Mouse (Mus musculus): ENCODE data around the gene Matk.

DNA sequence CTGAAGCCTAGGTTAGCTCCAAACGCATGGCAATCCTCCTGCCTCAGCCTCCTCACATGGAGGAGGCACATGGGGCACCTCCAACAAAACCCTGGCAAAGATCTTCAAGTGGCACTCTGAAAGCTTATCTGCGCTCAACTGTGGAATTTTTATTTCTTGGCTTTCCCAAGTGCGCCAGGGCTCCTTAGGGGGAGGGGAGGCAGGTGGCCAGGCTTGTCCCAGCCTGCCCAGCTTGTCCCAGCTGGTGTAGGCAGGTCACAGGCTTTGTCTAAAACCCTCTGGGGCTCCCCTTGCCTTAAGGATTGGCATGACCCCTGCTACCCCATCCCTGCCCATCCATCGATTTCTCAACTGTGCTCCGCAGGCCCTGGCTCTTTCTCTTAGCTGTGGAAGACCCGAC is 31.5 kb downstream of the Matk start:
- no peak for TF ChIP-seq POLR2A (IDR thresholded peaks at IDR 0.05; ENCODE audit: borderline replicate concordance, extremely low read depth, low read depth, low read length)
- TF ChIP-seq CTCF (IDR thresholded peaks at IDR 0.05; ENCODE audit: insufficient read depth, low read length) = no peak

All from lung, adult 2 months (tissue).